26 mouse cellular contexts compared by ENCODE assay signal in genomic region chr13:9686261-9686660, GRCm38 (mm10).
A peak's percentile ranks its signal among the peaks of the same experiment; 100 is the strongest.
DNase-seq lines count a peak whose midpoint lies in the region; ATAC-seq and TF ChIP-seq lines count a peak whose summit lies in the region.
"Had no signal": no experiment of that assay in that cellular context is flagged by ENCODE, and none has a peak within 500 bp of the region (broad histone marks: within the 10 kb centered on the region; RNA-seq: fewer than 3 reads in every experiment).

No protein-coding gene starts in this region.

- TF ChIP-seq CTCF in midbrain, postnatal 0 days (IDR thresholded peaks at IDR 0.05): no peak

- H3K4me2 ChIP-seq in midbrain, embryonic 14.5 days (ENCODE audit: low read length): no peak overlapping the region
- no peak overlapping the region for H3K4me2 ChIP-seq in midbrain, postnatal 0 days (ENCODE audit: low read depth, low read length, poor library complexity, severe bottlenecking)
- H3K4me2 ChIP-seq in kidney, embryonic 15.5 days: no peak overlapping the region
- H3K4me2 ChIP-seq: embryonic facial prominence, embryonic 12.5 days; forebrain, embryonic 15.5 days; heart, embryonic 13.5 days; limb, embryonic 12.5 days; lung, embryonic 15.5 days; midbrain, embryonic 12.5 days had no signal

- DNase-seq in heart, adult 11 months: peak; percentile 73
- DNase-seq in heart, postnatal 25 days (ENCODE audit: low spot score): no peak
- DNase-seq in midbrain, embryonic 14.5 days: peak; percentile 13
- DNase-seq in midbrain, postnatal 0 days (ENCODE audit: low spot score): no peak
- DNase-seq in cerebellum, adult 8-10 months: peak; percentile 30
- DNase-seq in cerebellum, postnatal 25 days: peak; percentile 48 to 63
- no peak for DNase-seq in T-cell, adult 2 months (ENCODE audit: low spot score)
- DNase-seq: adrenal gland, adult 2 months; adrenal gland, postnatal 36 days; gastrocnemius, postnatal 25 days; heart, adult 2 months; heart, postnatal 10 days; kidney, adult 2 months; kidney, postnatal 4 days; right cerebral cortex, adult 18-20 months; thymus, postnatal 4 days had no signal

- intact Hi-C loops in heart, postnatal 25 days (cut with DNase I): loop anchor here (5.0 kb wide), 1 partner anchor 161 kb away; no protein-coding TSS in a partner anchor

- ATAC-seq in midbrain, embryonic 14.5 days (ENCODE audit: low FRiP score, low TSS enrichment): no peak
- ATAC-seq in midbrain, postnatal 0 days (ENCODE audit: low FRiP score): no peak
- no peak for ATAC-seq in kidney, embryonic 15.5 days (replicated peaks; ENCODE audit: low FRiP score)
- ATAC-seq: activated CD4-positive, CD25-positive, alpha-beta regulatory T cell, adult 4 months; forebrain, embryonic 15.5 days had no signal

- no peak overlapping the region for H3K9ac ChIP-seq in midbrain, embryonic 14.5 days (replicated peaks; ENCODE audit: low read length)
- no peak overlapping the region for H3K9ac ChIP-seq in midbrain, postnatal 0 days (replicated peaks; ENCODE audit: low read length, poor library complexity, severe bottlenecking)
- no peak overlapping the region for H3K9ac ChIP-seq in kidney, embryonic 15.5 days
- H3K9ac ChIP-seq: embryonic facial prominence, embryonic 12.5 days; forebrain, embryonic 15.5 days; heart, embryonic 13.5 days; limb, embryonic 12.5 days; lung, embryonic 15.5 days; midbrain, embryonic 12.5 days had no signal

- no peaks in the 10 kb centered on the region for H3K9me3 ChIP-seq in midbrain, embryonic 14.5 days (ENCODE audit: control insufficient read depth, low read length)
- H3K9me3 ChIP-seq in midbrain, postnatal 0 days (ENCODE audit: low read length): no peaks in the 10 kb centered on the region
- no peaks in the 10 kb centered on the region for H3K9me3 ChIP-seq in kidney, embryonic 15.5 days (replicated peaks)
- H3K9me3 ChIP-seq: embryonic facial prominence, embryonic 12.5 days; forebrain, embryonic 15.5 days; heart, embryonic 13.5 days; limb, embryonic 12.5 days; lung, embryonic 15.5 days; midbrain, embryonic 12.5 days had no signal

- no peaks in the 10 kb centered on the region for H3K27me3 ChIP-seq in midbrain, embryonic 14.5 days (ENCODE audit: control insufficient read depth, insufficient read depth, low read length)
- H3K27me3 ChIP-seq in midbrain, postnatal 0 days (ENCODE audit: insufficient read depth, low read length): no peaks in the 10 kb centered on the region
- H3K27me3 ChIP-seq in kidney, embryonic 15.5 days: no peaks in the 10 kb centered on the region
- H3K27me3 ChIP-seq: embryonic facial prominence, embryonic 12.5 days; forebrain, embryonic 15.5 days; heart, embryonic 13.5 days; limb, embryonic 12.5 days; lung, embryonic 15.5 days; midbrain, embryonic 12.5 days had no signal

- H3K27ac ChIP-seq in midbrain, embryonic 14.5 days (replicated peaks; ENCODE audit: low read depth, low read length): no peak overlapping the region
- H3K27ac ChIP-seq in midbrain, postnatal 0 days (ENCODE audit: low read depth, low read length): no peak overlapping the region
- H3K27ac ChIP-seq in kidney, embryonic 15.5 days: no peak overlapping the region
- H3K27ac ChIP-seq: embryonic facial prominence, embryonic 12.5 days; forebrain, embryonic 15.5 days; heart, adult 2 months; heart, embryonic 13.5 days; kidney, postnatal 0 days; limb, embryonic 12.5 days; lung, embryonic 15.5 days; midbrain, embryonic 12.5 days; stomach, postnatal 0 days had no signal

- H3K36me3 ChIP-seq in midbrain, embryonic 14.5 days (ENCODE audit: control insufficient read depth, insufficient read depth, low read length): peaks cover 84% of the 10 kb centered on the region
- peaks cover 58% of the 10 kb centered on the region for H3K36me3 ChIP-seq in midbrain, postnatal 0 days (ENCODE audit: insufficient read depth, low read length)
- H3K36me3 ChIP-seq in kidney, embryonic 15.5 days: peaks cover 95% of the 10 kb centered on the region

- H3K4me3 ChIP-seq in midbrain, embryonic 14.5 days (replicated peaks; ENCODE audit: low read depth, low read length): no peak overlapping the region
- H3K4me3 ChIP-seq in midbrain, postnatal 0 days (ENCODE audit: low read depth, low read length): no peak overlapping the region
- no peak overlapping the region for H3K4me3 ChIP-seq in kidney, embryonic 15.5 days (replicated peaks)
- H3K4me3 ChIP-seq: embryonic facial prominence, embryonic 12.5 days; forebrain, embryonic 15.5 days; heart, adult 2 months; heart, embryonic 13.5 days; limb, embryonic 12.5 days; lung, embryonic 15.5 days; midbrain, embryonic 12.5 days had no signal

- 93% methylated on average over 7 of the region's 7 CpGs for WGBS in midbrain, embryonic 14.5 days
- 94% methylated on average over 7 of the region's 7 CpGs for WGBS in midbrain, postnatal 0 days
- WGBS in kidney, embryonic 15.5 days: 96% methylated on average over 7 of the region's 7 CpGs

- no peaks in the 10 kb centered on the region for H3K4me1 ChIP-seq in midbrain, embryonic 14.5 days (ENCODE audit: control insufficient read depth, insufficient read depth, low read length)
- H3K4me1 ChIP-seq in midbrain, postnatal 0 days (ENCODE audit: insufficient read depth, low read length): no peaks in the 10 kb centered on the region
- no peaks in the 10 kb centered on the region for H3K4me1 ChIP-seq in kidney, embryonic 15.5 days
- H3K4me1 ChIP-seq: embryonic facial prominence, embryonic 12.5 days; forebrain, embryonic 15.5 days; heart, embryonic 13.5 days; limb, embryonic 12.5 days; lung, embryonic 15.5 days; midbrain, embryonic 12.5 days had no signal

Comparison
In these comparisons a context has a peak if more than half of its experiments do, and no peak if none do; other contexts are left out.
1. DNase-seq: peak in heart, adult 11 months (single experiment), midbrain, embryonic 14.5 days (single experiment), cerebellum, adult 8-10 months (single experiment) and cerebellum, postnatal 25 days (2 of 2); none in heart, postnatal 25 days (single experiment), midbrain, postnatal 0 days (single experiment) and T-cell, adult 2 months (single experiment).